In genomic region chr6:108197117-108197516, GRCm38 (mm10) we compare ENCODE assay signal across 22 mouse cellular contexts. TPM values are rescaled to one million over a fixed set of nuclear protein-coding genes. Genes with fewer than 3 reads are reported as not detected.
DNase-seq lines count a peak whose midpoint lies in the region; ATAC-seq and TF ChIP-seq lines count a peak whose summit lies in the region.
"Had no signal": no experiment of that assay in that cellular context is flagged by ENCODE, and none has a peak within 500 bp of the region (broad histone marks: within the 10 kb centered on the region; RNA-seq: fewer than 3 reads in every experiment).

No protein-coding gene starts in this region.

- no peak overlapping the region for H3K9ac ChIP-seq in liver, embryonic 11.5 days (ENCODE audit: low read depth, low read length)
- H3K9ac ChIP-seq: forebrain, postnatal 0 days; heart, embryonic 13.5 days; hindbrain, embryonic 15.5 days; limb, embryonic 15.5 days; neural tube, embryonic 15.5 days had no signal

- no peaks in the 10 kb centered on the region for H3K27me3 ChIP-seq in liver, embryonic 11.5 days (replicated peaks; ENCODE audit: control insufficient read depth, insufficient read depth, low read length)
- no peaks in the 10 kb centered on the region for H3K27me3 ChIP-seq in cerebellum, adult 2 months (ENCODE audit: control insufficient read depth, insufficient read depth, low read length)
- H3K27me3 ChIP-seq: hindbrain, embryonic 15.5 days; limb, embryonic 15.5 days; neural tube, embryonic 15.5 days had no signal

- no peak for TF ChIP-seq CTCF in cerebellum, adult 2 months (IDR thresholded peaks at IDR 0.05; ENCODE audit: borderline replicate concordance, insufficient read depth, low read depth, low read length)

- H3K36me3 ChIP-seq in liver, embryonic 11.5 days (ENCODE audit: control insufficient read depth, insufficient read depth, low read length) = no peaks in the 10 kb centered on the region
- H3K36me3 ChIP-seq: forebrain, embryonic 10.5 days; heart, embryonic 13.5 days; hindbrain, embryonic 15.5 days; limb, embryonic 15.5 days; neural tube, embryonic 15.5 days had no signal

- no peaks in the 10 kb centered on the region for H3K9me3 ChIP-seq in liver, embryonic 11.5 days (ENCODE audit: control insufficient read depth, low read length)
- H3K9me3 ChIP-seq: heart, embryonic 13.5 days; hindbrain, embryonic 15.5 days; limb, embryonic 15.5 days; neural tube, embryonic 15.5 days had no signal

- H3K4me1 ChIP-seq in liver, embryonic 11.5 days (replicated peaks; ENCODE audit: control insufficient read depth, insufficient read depth, low read length) = no peaks in the 10 kb centered on the region
- no peaks in the 10 kb centered on the region for H3K4me1 ChIP-seq in cerebellum, adult 2 months (ENCODE audit: control insufficient read depth, insufficient read depth, low read length)
- H3K4me1 ChIP-seq: forebrain, embryonic 10.5 days; hindbrain, embryonic 15.5 days; limb, embryonic 15.5 days; neural tube, embryonic 15.5 days had no signal

- H3K4me2 ChIP-seq in liver, embryonic 11.5 days = no peak overlapping the region
- H3K4me2 ChIP-seq: heart, embryonic 13.5 days; hindbrain, embryonic 15.5 days; limb, embryonic 15.5 days; neural tube, embryonic 15.5 days had no signal

- DNase-seq in embryo, embryonic 10.5 days (ENCODE audit: low spot score) = peak; percentile 1
- no peak for DNase-seq in embryo, embryonic 9.5 days (ENCODE audit: extremely low spot score)
- peak; percentile 58 to 68 for DNase-seq in B cell, adult 2 months
- DNase-seq in spleen, adult 12 weeks (ENCODE audit: low spot score) = peak; percentile 6
- DNase-seq in gastrocnemius, adult 8-10 months (ENCODE audit: low spot score in 2 of 2) = no peak
- DNase-seq in liver, embryonic 11.5 days (ENCODE audit: low spot score) = no peak
- DNase-seq in cerebellum, adult 2 months = no peak
- DNase-seq: adrenal gland, adult 2 months; cerebellum, postnatal 10 days; forebrain, postnatal 0 days; heart, postnatal 36 days; kidney, adult 11 months; midbrain, embryonic 14.5 days; right cerebral cortex, postnatal 14 days; thymus, postnatal 4 days had no signal

- no peak for TF ChIP-seq POLR2A in cerebellum, adult 2 months (IDR thresholded peaks at IDR 0.05; ENCODE audit: borderline replicate concordance, insufficient read depth, low read length)

- 31% methylated on average over 4 of the region's 4 CpGs for WGBS in liver, embryonic 11.5 days
- 77% methylated on average over 4 of the region's 4 CpGs for WGBS in cerebellum, adult 2 months

- H3K4me3 ChIP-seq in liver, embryonic 11.5 days (ENCODE audit: low read depth, low read length) = no peak overlapping the region
- no peak overlapping the region for H3K4me3 ChIP-seq in cerebellum, adult 2 months (replicated peaks; ENCODE audit: insufficient read depth, low read depth, low read length)
- H3K4me3 ChIP-seq: forebrain, embryonic 10.5 days; heart, embryonic 13.5 days; hindbrain, embryonic 15.5 days; limb, embryonic 15.5 days; megakaryocyte, embryonic 14.5 days; neural tube, embryonic 15.5 days had no signal

- no peak overlapping the region for H3K27ac ChIP-seq in liver, embryonic 11.5 days (ENCODE audit: low read depth, low read length)
- no peak overlapping the region for H3K27ac ChIP-seq in cerebellum, adult 2 months (ENCODE audit: insufficient read depth, low read length)
- H3K27ac ChIP-seq: forebrain, embryonic 10.5 days; heart, embryonic 13.5 days; hindbrain, embryonic 15.5 days; limb, embryonic 15.5 days; neural tube, embryonic 15.5 days had no signal

- peak; percentile 98 to 99 for ATAC-seq in hematopoietic stem cell, adult 5-6 weeks (replicated peaks in 1 of 2; ENCODE audit: insufficient read depth in 1 of 2, low FRiP score in 2 of 2, low TSS enrichment in 1 of 2, low read depth in 1 of 2, poor library complexity in 2 of 2, severe bottlenecking in 2 of 2)
- ATAC-seq in liver, embryonic 11.5 days (replicated peaks; ENCODE audit: low FRiP score) = no peak
- ATAC-seq: forebrain, postnatal 0 days had no signal

RNA-seq across cellular contexts. Expression of gene Sumf1, which starts 11.7 kb away (rescaled TPM):
- total RNA-seq in hematopoietic stem cell, adult 5-6 weeks (2017) = 8.8 and 13.6 TPM in 2 replicates
- 1 to 10 TPM; 6.7 to 9.9 (median 7.6) TPM for total RNA-seq in gastrocnemius, adult 8-10 months (2022)
- 16.2 and 17.6 TPM in 2 replicates for polyA plus RNA-seq in liver, embryonic 11.5 days (2014; fragmentation: Nextera tagmentation; extraction: Ambion mirVana)
- 20.2 and 23.0 TPM in 2 replicates for polyA plus RNA-seq in cerebellum, adult 2 months (2012; rRNA removed)

RNA-seq across cellular contexts. Expression of gene Itpr1, which starts 15.8 kb away (rescaled TPM):
- total RNA-seq in hematopoietic stem cell, adult 5-6 weeks (2017) = 82.5 and 124 TPM in 2 replicates
- 10 to 100 TPM; 10.2 to 18.0 (median 13.8) TPM for total RNA-seq in gastrocnemius, adult 8-10 months (2022)
- polyA plus RNA-seq in liver, embryonic 11.5 days (2014; fragmentation: Nextera tagmentation; extraction: Ambion mirVana) = 6.9 and 8.3 TPM in 2 replicates
- polyA plus RNA-seq in cerebellum, adult 2 months (2012; rRNA removed) = 529 and 611 TPM in 2 replicates

Comparison
In these comparisons a context has a peak if more than half of its experiments do, and no peak if none do; other contexts are left out.
1. DNase-seq: peak in embryo, embryonic 10.5 days (single experiment), B cell, adult 2 months (2 of 2) and spleen, adult 12 weeks (single experiment); none in embryo, embryonic 9.5 days (single experiment), gastrocnemius, adult 8-10 months (0 of 2), liver, embryonic 11.5 days (single experiment) and cerebellum, adult 2 months (0 of 2).